Mouse (Mus musculus) left cerebral cortex, postnatal 4 days (tissue): ENCODE data around the gene Gatm. TPM values are rescaled to one million over a fixed set of nuclear protein-coding genes. Genes with fewer than 3 reads are reported as not detected.

Experiments used
- DNase-seq: peaks from one replicate; pipeline ENCODE4 v3.0.0-alpha.2; 2022
- intact Hi-C: fragments of 180-260 bp; cut with DNase I; formaldehyde crosslinking; loops from one replicate; pipeline ENCODE4 v1.15.1; 2025
- microRNA-seq: library from miRNA; unstranded; fragments of <30 nt; microRNA quantifications from one replicate; pipeline ENCODE4 v1.2.0, GENCODE M21; 2022
- total RNA-seq, 2 experiments: library from RNA; stranded (reverse); gene quantifications; 2 replicates each; pipeline ENCODE4 v1.2.3; 2021

The Gatm gene
- total RNA-seq, 2 experiments from 2014 or later = 63.7 to 69.4 TPM

DNA sequence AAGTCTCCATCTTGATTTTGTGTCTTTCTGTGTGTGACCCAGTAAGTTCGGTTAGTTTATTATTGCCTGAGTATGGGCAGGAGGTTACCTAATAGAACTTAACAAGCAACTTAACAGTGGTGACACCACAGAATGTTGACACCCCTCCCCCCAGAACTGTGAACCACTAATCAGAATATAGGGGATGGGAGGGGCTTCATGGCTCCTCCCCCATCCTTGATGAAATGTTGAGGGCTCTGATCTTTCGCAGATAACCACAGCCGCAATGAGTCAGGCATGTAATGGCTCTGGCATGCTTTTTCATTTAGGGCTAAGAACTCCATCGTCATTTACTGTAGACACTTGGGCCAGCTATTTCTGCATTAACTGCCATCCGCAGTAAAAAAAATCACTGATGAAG, 49.9 kb downstream of the Gatm start:
- DNase-seq = no peak
- intact Hi-C loops = no loop called here

- intact Hi-C loops = loop anchor here (2.0 to 10.0 kb wide), 2 partner anchors 178 to 374 kb away; partner anchors contain the start of genes Patl2 and Terb2
- DNase-seq = peak; percentile 58
Measured at GRCm38 (mm10) chr2:122558317-122558716, 52.8 kb downstream of the Gatm start.

Small RNAs within 50 kb of the gene (microRNA-seq; reads per million reads assigned to microRNA genes)
- gene Mir147 = 2.1 reads per million

Other genes with a start within 250 kb of the Gatm start
- gene Shf, start 242.1 kb downstream of the Gatm start, total RNA-seq = 10 to 100 TPM; 54.9 to 56.9 TPM
- under 1 TPM in 1 of 2 experiments, not detected in 1; 0.20 TPM for gene Slc28a2, start 184.8 kb downstream of the Gatm start, total RNA-seq
- under 1 TPM in 1 of 2 experiments, not detected in 1; 0.12 TPM for gene Gm14085, start 126.4 kb downstream of the Gatm start, total RNA-seq
- gene AA467197, start 25.7 kb upstream of the Gatm start, total RNA-seq = not detected
- gene Slc30a4, start 91.4 kb upstream of the Gatm start, total RNA-seq = 10 to 100 TPM; 36.4 to 40.0 TPM
- 10 to 100 TPM; 47.7 to 49.6 TPM for gene Bloc1s6, start 127.2 kb upstream of the Gatm start, total RNA-seq
- 1 to 10 TPM; 1.6 to 4.1 TPM for gene Sqor, start 153.9 kb upstream of the Gatm start, total RNA-seq